Mouse (Mus musculus): ENCODE results near the gene Cog4.
"Not testable (repeated sequence)": the region's sequence is repeated elsewhere in the genome, so short reads cannot be mapped to it uniquely, and the experiment has no call there.

Cog4 gene

GRCm38 (mm10) chr8:110831956-110832355, 14.4 kb upstream of the Cog4 start:
- DNase-seq (ENCODE audit: low read depth) = no peak

GRCm38 (mm10) chr8:110842012-110842574, 4.3 kb upstream of the Cog4 start:
- DNase-seq (ENCODE audit: low read depth) = peak; percentile 31

GRCm38 (mm10) chr8:110843207-110843606, 3.2 kb upstream of the Cog4 start:
- no peak for DNase-seq (ENCODE audit: low read depth)

- DNase-seq (ENCODE audit: low read depth) = peak; percentile 27
Measured at GRCm38 (mm10) chr8:110844941-110845340, 1.5 kb upstream of the Cog4 start.

- DNase-seq (ENCODE audit: low read depth) = peak; percentile 50
Measured at GRCm38 (mm10) chr8:110845821-110846404, 487 bp upstream of the Cog4 start.

- no peak for DNase-seq (ENCODE audit: low read depth)
Measured at GRCm38 (mm10) chr8:110847171-110847549, 760 bp downstream of the Cog4 start.

- no peak for DNase-seq (ENCODE audit: low read depth)
Measured at GRCm38 (mm10) chr8:110847645-110848495, 1.5 kb downstream of the Cog4 start.

GRCm38 (mm10) chr8:110851186-110851585, 4.8 kb downstream of the Cog4 start:
- DNase-seq (ENCODE audit: low read depth) = no peak

- not testable (repeated sequence) for DNase-seq (ENCODE audit: low read depth)
Measured at GRCm38 (mm10) chr8:110856073-110856472, 9.7 kb downstream of the Cog4 start.

GRCm38 (mm10) chr8:110856760-110857461, 10.5 kb downstream of the Cog4 start:
- peak; percentile 70 for DNase-seq (ENCODE audit: low read depth)

GRCm38 (mm10) chr8:110859651-110860501, 13.5 kb downstream of the Cog4 start:
- peak; percentile 71 for DNase-seq (ENCODE audit: low read depth)

GRCm38 (mm10) chr8:110861347-110862025, 15.1 kb downstream of the Cog4 start:
- not testable (repeated sequence) for DNase-seq (ENCODE audit: low read depth)

- DNase-seq (ENCODE audit: low read depth) = no peak
Measured at GRCm38 (mm10) chr8:110870501-110870900, 24.1 kb downstream of the Cog4 start.

- DNase-seq (ENCODE audit: low read depth) = no peak
Measured at GRCm38 (mm10) chr8:110877862-110878261, 31.5 kb downstream of the Cog4 start.

- no peak for DNase-seq (ENCODE audit: low read depth)
Measured at GRCm38 (mm10) chr8:110881741-110882310, 35.4 kb downstream of the Cog4 start.

- no peak for DNase-seq (ENCODE audit: low read depth)
Measured at GRCm38 (mm10) chr8:110883824-110884223, 37.4 kb downstream of the Cog4 start.

- DNase-seq (ENCODE audit: low read depth) = no peak
Measured at GRCm38 (mm10) chr8:110886634-110887033, 40.2 kb downstream of the Cog4 start.

- DNase-seq (ENCODE audit: low read depth) = no peak
Measured at GRCm38 (mm10) chr8:110887551-110887950, 41.2 kb downstream of the Cog4 start.

- no peak for DNase-seq (ENCODE audit: low read depth)
Measured at GRCm38 (mm10) chr8:110888441-110888840, 42.0 kb downstream of the Cog4 start.

- DNase-seq (ENCODE audit: low read depth) = no peak
Measured at GRCm38 (mm10) chr8:110888860-110889259, 42.5 kb downstream of the Cog4 start.
